Mouse (Mus musculus) embryonic fibroblast, embryonic 13.5 days (primary cell): ENCODE results near the gene Pcsk7.

Source experiments
- CTCF ChIP-seq: IDR thresholded peaks from 2 replicates; pipeline ENCODE4 v1.5.1; 2011; ENCODE audit warnings: mild to moderate bottlenecking, control low read depth, low read length, moderate library complexity, borderline replicate concordance; ENCODE audit not compliant: insufficient read depth
- POLR2A ChIP-seq: IDR thresholded peaks from 2 replicates; pipeline ENCODE4 v1.6.1; 2011; ENCODE audit warnings: low read depth, mild to moderate bottlenecking, control low read depth, low read length, moderate library complexity

DNA sequence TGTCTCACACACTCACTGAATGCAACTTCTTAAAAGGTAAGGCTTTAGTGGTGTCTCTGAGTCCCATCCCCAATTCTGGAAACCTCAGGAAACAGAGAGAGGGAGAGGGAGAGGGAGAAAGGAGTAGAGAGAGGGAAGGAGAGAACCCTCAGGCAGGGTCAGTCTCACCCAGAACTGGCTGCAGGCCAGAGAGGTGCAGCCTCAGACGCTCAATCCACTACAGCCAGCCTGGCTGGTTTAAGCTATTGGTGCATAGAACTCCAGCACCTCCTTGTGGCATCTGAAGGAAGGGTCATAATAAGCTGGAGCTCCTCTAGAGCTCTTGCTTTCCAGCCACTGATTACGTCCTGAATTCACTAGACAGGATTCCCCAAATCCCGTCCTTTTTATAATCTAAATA is 30.6 kb downstream of the Pcsk7 start:
- TF ChIP-seq POLR2A (peak; percentile 29; the same call in 1 of the 2 replicates), CTCF (peak; percentile 20; the same call in 1 of the 2 replicates)
